Mouse (Mus musculus): ENCODE measurements around the gene Cdc26. TPM values are rescaled to one million over a fixed set of nuclear protein-coding genes. Genes with fewer than 3 reads are reported as not detected.

Gene Cdc26
- polyA plus RNA-seq, 1 experiment from 2014 or later, result 95.8 TPM

DNA sequence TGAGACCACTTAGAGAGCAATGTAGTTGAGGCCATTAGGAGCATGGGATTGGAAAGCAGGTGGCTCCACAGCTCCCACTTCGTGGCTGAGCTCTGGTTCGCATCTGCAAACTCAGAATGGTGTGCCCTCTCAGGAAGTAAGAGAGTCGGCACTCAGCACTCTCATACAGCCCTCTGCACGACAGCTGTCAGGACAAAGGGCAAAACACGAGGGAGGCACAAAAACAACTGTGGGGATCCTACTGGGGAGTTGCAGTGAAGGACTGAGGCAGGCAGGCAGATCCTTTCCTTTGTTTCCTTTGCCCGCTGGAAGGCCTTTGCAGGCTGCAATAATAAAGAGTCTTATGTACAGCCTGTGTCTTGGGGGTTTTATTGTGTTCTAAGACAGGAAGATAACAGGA, 15.0 kb downstream of the Cdc26 start:
- Histone ChIP-seq H3K27ac (no peak overlapping the region), H3K9ac (no peak overlapping the region), H3K36me3 (peaks cover 78% of the 10 kb centered on the region), H3K4me1 (replicated peaks) (no peaks in the 10 kb centered on the region), H3K9me3 (no peaks in the 10 kb centered on the region), H3K4me2 (no peak overlapping the region), H3K27me3 (no peaks in the 10 kb centered on the region), H3K4me3 (no peak overlapping the region)
- 17% methylated on average over 6 of the region's 6 CpGs for WGBS
- no peak for ATAC-seq (ENCODE audit: low FRiP score)

DNA sequence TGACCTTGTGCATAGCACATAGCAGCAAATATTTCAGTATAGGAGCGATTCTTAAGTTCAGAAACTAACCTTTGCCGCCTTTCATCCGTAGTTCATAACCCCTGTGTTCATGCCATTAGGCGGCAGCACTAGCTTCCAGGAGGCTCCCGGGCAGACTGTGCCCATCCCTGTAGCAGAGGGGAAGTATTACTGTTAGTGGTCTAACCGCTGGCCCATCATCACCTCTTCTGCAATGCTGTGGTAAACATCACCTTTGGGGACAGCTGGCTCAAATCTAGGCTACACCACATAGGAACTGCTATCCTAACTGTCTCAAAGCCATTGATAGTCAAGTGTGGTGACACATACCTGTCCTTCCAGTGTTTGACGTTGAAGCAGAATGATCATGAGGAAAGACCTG, 16.6 kb downstream of the Cdc26 start:
- no peak for ATAC-seq (ENCODE audit: low FRiP score)
- no peaks in the 10 kb centered on the region for H3K27me3 ChIP-seq
- H3K9me3 ChIP-seq, result no peaks in the 10 kb centered on the region
- no peaks in the 10 kb centered on the region for H3K4me1 ChIP-seq (replicated peaks)
- H3K36me3 ChIP-seq, result peaks cover 75% of the 10 kb centered on the region
- H3K27ac ChIP-seq, result no peak overlapping the region
- no peak overlapping the region for H3K9ac ChIP-seq
- H3K4me2 ChIP-seq, result no peak overlapping the region
- H3K4me3 ChIP-seq, result no peak overlapping the region
- 91% methylated on average over 7 of the region's 7 CpGs for WGBS

DNA sequence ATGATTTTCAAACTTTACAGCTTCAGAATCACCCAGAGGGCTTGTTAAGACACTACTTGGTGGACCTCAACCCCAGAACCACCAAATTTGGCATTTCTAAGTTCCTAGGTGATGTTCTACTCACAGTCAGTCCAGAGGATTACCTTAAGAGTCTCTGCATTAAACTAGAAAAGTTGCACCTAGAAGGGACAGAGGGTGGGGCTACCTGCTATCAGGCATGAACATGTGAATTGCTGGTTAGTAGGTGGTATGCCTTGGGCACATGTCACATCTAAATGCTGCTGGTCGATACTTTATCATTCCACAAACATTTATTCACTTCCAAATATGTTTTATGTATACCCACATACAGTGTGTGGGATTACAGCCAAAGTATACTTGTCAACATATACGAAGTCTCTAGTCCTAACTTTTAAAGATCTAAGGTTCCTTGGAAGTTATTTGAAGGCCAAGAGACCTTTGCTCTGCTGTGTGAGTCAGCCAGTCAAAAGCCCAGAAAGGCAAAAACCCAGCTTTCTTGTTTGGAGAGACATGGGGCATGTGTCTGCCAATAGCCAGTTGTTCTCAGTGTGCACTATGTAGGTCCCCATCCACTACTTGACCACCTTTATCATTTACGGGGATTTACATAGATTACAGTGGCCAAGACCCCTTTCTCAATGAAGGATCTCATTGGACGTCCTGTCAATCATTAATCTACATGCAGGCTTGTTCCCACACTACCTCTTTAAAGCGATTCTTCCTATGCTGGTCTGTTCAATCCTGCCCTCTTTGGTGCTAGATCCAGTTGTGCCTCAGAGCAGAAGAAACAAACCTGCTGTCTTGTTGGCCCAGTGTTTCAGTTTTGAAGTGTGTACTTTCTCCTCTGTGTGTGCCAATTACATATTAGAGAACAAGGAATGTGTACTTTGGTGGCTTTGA, 18.6 kb downstream of the Cdc26 start:
- H3K9ac ChIP-seq, result no peak overlapping the region
- H3K27ac ChIP-seq, result no peak overlapping the region
- no peaks in the 10 kb centered on the region for H3K4me1 ChIP-seq (replicated peaks)
- H3K36me3 ChIP-seq, result peaks cover 63% of the 10 kb centered on the region
- 90% methylated on average over 5 of the region's 5 CpGs for WGBS
- ATAC-seq (ENCODE audit: low FRiP score), result no peak
- H3K27me3 ChIP-seq, result no peaks in the 10 kb centered on the region
- H3K4me2 ChIP-seq, result no peak overlapping the region
- no peak overlapping the region for H3K4me3 ChIP-seq
- no peaks in the 10 kb centered on the region for H3K9me3 ChIP-seq

DNA sequence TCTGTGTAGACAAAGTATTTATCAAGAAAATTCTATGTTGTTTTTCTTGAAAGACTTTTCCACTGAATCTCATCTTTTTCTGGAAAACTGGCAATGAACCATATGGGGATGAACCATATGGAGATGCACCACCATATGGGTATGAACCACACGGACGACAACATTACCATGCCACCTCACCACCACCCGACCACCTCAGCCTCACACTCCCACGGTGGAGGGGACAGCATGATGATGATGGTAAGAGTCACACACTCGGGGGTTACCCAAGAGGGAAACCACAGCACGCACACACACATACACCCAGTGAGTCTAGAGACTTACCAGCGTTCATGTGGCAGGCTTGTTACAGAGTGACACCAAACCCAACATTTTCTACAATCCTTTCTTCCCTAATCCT, 23.0 kb downstream of the Cdc26 start:
- H3K4me3 ChIP-seq, result no peak overlapping the region
- no peaks in the 10 kb centered on the region for H3K27me3 ChIP-seq
- H3K4me2 ChIP-seq, result no peak overlapping the region
- 93% methylated on average over 7 of the region's 7 CpGs for WGBS
- H3K9me3 ChIP-seq, result no peaks in the 10 kb centered on the region
- ATAC-seq (ENCODE audit: low FRiP score), result no peak
- H3K27ac ChIP-seq, result no peak overlapping the region
- no peak overlapping the region for H3K9ac ChIP-seq
- no peaks in the 10 kb centered on the region for H3K4me1 ChIP-seq (replicated peaks)
- peaks cover 45% of the 10 kb centered on the region for H3K36me3 ChIP-seq

DNA sequence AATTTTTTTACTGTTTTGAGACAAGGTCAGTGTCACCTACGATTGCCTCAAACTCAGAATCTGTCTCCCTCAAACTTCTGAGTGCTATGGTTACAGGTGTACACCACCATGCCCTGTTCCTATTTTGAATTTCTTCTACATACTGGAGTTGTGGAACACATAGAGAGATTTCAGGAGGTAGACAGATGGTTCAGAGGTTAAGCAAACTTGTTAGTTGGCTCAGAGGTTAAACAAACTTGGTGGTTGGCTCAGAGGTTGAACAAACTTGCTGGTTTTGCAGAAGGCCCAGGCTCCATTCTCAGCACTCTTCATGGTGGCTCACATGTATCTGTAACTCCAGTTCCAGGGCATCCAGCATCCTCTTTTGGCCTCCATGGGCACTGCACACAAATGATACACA, 24.3 kb downstream of the Cdc26 start:
- Histone ChIP-seq H3K36me3 (peaks cover 34% of the 10 kb centered on the region), H3K27ac (no peak overlapping the region), H3K4me2 (no peak overlapping the region), H3K9ac (no peak overlapping the region), H3K4me3 (no peak overlapping the region), H3K9me3 (no peaks in the 10 kb centered on the region), H3K27me3 (no peaks in the 10 kb centered on the region), H3K4me1 (replicated peaks) (no peaks in the 10 kb centered on the region)
- WGBS, result 100% methylated on average over 1 of the region's 1 CpGs
- no peak for ATAC-seq (ENCODE audit: low FRiP score)

DNA sequence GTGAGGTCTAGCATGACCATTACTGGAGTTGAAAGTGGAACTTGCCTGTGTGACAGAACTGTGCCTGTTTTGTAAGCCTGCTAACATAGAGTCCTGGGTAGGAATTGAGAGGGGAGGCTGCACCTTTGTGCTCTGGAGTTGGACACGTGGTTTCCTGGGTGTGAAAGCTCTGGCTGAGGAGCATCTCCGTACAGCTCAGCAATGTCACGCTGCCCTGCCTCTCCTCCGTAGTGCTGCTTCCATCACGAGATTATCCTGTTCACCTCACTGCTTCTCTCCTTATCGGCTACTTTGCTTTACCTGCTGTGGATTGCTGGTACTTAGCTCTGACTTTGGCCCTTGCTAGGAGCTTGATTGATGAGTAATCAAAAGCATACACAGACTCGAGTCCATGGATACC, 24.7 kb downstream of the Cdc26 start:
- no peak for ATAC-seq (ENCODE audit: low FRiP score)
- WGBS, result 86% methylated on average over 7 of the region's 7 CpGs
- Histone ChIP-seq H3K9me3 (no peaks in the 10 kb centered on the region), H3K4me1 (replicated peaks) (0 out of 2 replicates have a peak, but pooled peaks cover under 1% of the 10 kb centered on the region), H3K4me2 (no peak overlapping the region), H3K27ac (no peak overlapping the region), H3K9ac (no peak overlapping the region), H3K36me3 (peaks cover 30% of the 10 kb centered on the region), H3K4me3 (no peak overlapping the region), H3K27me3 (no peaks in the 10 kb centered on the region)

DNA sequence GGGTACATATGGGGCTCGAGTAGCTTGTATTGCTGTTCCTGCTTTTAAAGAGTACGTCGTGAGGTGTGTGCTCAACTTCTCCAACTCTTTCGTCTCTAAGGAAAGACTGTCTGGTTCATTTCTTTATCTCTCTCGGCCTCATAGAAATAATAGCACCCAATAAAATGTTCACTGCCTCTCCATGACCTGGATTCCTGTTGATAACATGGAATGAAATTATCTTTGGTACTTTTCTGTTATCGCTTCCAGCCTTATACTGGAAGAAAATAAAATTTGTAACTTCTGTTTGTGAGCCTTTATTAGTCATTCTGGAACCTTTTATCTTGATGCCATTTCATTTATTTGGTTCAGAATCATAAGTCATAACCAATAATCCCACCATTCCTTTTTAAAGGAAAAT, 25.2 kb downstream of the Cdc26 start:
- H3K27me3 ChIP-seq, result no peaks in the 10 kb centered on the region
- WGBS, result 95% methylated on average over 6 of the region's 6 CpGs
- no peak for ATAC-seq (ENCODE audit: low FRiP score)
- peaks cover 24% of the 10 kb centered on the region for H3K36me3 ChIP-seq
- no peak overlapping the region for H3K27ac ChIP-seq
- no peak overlapping the region for H3K4me2 ChIP-seq
- no peak overlapping the region for H3K9ac ChIP-seq
- H3K4me1 ChIP-seq (replicated peaks), result 0 out of 2 replicates have a peak, but pooled peaks cover 3% of the 10 kb centered on the region
- no peaks in the 10 kb centered on the region for H3K9me3 ChIP-seq
- no peak overlapping the region for H3K4me3 ChIP-seq

DNA sequence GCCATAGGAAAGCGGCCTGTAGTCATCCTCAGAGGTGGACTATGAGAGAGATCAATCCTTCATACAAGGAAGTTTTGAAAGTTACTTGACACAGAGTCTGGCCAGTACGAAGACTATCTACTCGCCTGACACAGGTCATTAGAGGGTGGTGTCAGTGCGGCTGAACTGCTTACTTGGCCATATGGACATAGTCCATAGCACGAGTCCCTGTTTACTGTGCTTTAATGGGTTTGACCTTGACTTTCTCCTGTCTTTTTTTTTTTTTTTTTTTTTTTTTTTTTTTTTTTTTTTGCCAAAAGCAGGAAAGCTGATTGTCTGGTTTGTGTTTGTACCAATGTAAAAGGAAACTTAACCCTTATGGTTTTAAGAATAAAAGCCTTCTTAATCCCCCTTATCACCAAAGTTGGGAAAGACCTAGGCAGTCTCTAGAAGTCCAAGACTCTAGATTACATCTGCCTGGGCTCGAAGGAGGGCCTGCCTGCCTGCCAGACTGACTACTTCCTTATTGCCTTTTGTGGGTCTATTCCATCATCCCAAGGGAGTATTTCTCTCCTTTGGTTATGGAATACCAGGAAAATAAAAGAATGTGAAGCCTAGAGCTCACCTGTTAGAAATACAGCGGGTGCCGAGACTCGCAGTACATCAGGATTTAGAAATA, 28.6 kb downstream of the Cdc26 start:
- H3K4me1 ChIP-seq (replicated peaks), result 0 out of 2 replicates have a peak, but pooled peaks cover 3% of the 10 kb centered on the region
- WGBS, result 92% methylated on average over 9 of the region's 9 CpGs

DNA sequence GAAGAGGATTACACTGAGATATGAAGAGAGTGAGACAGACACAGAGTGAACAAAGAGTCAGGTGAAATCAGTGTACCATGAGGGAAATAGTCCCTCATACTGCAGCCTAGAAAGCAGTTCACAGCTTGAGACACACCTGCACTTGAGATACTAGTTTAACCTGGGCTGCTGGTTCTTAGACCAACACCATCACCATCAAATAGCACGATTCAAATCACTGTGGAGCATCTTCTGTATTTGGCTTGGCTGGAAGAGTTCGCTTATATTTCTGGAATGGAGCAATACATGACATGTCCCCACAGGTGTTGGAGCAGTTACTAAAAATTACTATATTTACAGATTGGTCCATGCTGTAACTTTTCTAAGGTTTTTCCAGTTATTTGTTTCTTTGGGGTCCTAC, 32.3 kb downstream of the Cdc26 start:
- no peak overlapping the region for H3K9ac ChIP-seq
- H3K36me3 ChIP-seq, result no peaks in the 10 kb centered on the region
- H3K4me3 ChIP-seq, result no peak overlapping the region
- WGBS, result 95% methylated on average over 2 of the region's 2 CpGs
- 0 out of 2 replicates have a peak, but pooled peaks cover 3% of the 10 kb centered on the region for H3K4me1 ChIP-seq (replicated peaks)
- no peaks in the 10 kb centered on the region for H3K9me3 ChIP-seq
- no peak overlapping the region for H3K4me2 ChIP-seq
- no peak for ATAC-seq (ENCODE audit: low FRiP score)
- H3K27me3 ChIP-seq, result no peaks in the 10 kb centered on the region
- H3K27ac ChIP-seq, result no peak overlapping the region

More for the DNA sequence above, 28.6 kb downstream of the Cdc26 start:
- no peak for ATAC-seq (ENCODE audit: low FRiP score)
- peaks cover 7% of the 10 kb centered on the region for H3K36me3 ChIP-seq
- H3K27ac ChIP-seq, result no peak overlapping the region
- H3K9me3 ChIP-seq, result no peaks in the 10 kb centered on the region
- H3K9ac ChIP-seq, result no peak overlapping the region
- no peak overlapping the region for H3K4me2 ChIP-seq
- H3K27me3 ChIP-seq, result no peaks in the 10 kb centered on the region
- no peak overlapping the region for H3K4me3 ChIP-seq

DNA sequence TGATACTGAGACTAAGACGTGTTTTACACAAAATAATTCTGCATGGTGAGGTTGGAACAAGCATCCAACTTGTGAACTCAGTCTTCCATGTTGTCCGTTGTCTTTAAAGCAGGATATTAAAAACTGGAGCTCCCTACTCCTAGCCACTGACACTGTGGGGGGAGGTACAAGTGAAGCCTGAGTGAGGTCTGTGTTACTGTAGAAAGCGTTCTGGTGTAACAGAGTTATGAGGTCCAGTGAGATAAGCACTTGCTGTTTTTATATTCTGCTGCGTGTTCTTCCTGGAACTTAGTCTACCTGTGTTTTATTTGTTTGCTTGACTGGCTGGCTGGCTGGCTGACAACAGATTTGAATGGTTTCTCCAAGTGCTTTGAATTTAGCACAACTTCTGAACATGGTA, 34.1 kb downstream of the Cdc26 start:
- no peak overlapping the region for H3K9ac ChIP-seq
- no peaks in the 10 kb centered on the region for H3K27me3 ChIP-seq
- H3K27ac ChIP-seq, result no peak overlapping the region
- no peak overlapping the region for H3K4me2 ChIP-seq
- no peaks in the 10 kb centered on the region for H3K36me3 ChIP-seq
- no peak overlapping the region for H3K4me3 ChIP-seq
- ATAC-seq (ENCODE audit: low FRiP score), result no peak
- H3K9me3 ChIP-seq, result no peaks in the 10 kb centered on the region
- 91% methylated on average over 4 of the region's 4 CpGs for WGBS
- H3K4me1 ChIP-seq (replicated peaks), result 0 out of 2 replicates have a peak, but pooled peaks cover 3% of the 10 kb centered on the region

DNA sequence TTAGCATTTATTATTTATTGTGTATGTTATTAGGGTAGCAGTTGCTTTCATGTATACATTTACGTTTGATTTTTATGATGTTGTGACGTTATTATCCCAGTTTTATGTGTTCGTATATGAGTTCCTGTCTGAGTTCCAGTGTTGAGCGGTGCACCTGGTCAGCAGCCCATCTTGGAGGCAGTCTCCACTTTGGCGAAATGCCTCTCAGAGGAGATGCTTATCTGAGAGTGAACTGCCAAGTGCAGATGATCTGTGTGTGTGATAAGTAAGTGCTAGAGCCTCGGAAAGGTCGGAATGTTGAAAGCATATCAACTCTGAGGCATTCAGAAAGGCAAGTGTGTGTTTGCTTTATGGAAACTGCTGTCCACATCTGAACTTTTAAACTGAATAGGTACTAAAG, 34.8 kb downstream of the Cdc26 start:
- Histone ChIP-seq H3K9me3 (no peaks in the 10 kb centered on the region), H3K4me2 (no peak overlapping the region), H3K27me3 (no peaks in the 10 kb centered on the region), H3K9ac (no peak overlapping the region), H3K27ac (no peak overlapping the region), H3K4me1 (replicated peaks) (0 out of 2 replicates have a peak, but pooled peaks cover 2% of the 10 kb centered on the region), H3K4me3 (no peak overlapping the region), H3K36me3 (no peaks in the 10 kb centered on the region)
- WGBS, result 88% methylated on average over 7 of the region's 7 CpGs
- ATAC-seq (ENCODE audit: low FRiP score), result no peak

DNA sequence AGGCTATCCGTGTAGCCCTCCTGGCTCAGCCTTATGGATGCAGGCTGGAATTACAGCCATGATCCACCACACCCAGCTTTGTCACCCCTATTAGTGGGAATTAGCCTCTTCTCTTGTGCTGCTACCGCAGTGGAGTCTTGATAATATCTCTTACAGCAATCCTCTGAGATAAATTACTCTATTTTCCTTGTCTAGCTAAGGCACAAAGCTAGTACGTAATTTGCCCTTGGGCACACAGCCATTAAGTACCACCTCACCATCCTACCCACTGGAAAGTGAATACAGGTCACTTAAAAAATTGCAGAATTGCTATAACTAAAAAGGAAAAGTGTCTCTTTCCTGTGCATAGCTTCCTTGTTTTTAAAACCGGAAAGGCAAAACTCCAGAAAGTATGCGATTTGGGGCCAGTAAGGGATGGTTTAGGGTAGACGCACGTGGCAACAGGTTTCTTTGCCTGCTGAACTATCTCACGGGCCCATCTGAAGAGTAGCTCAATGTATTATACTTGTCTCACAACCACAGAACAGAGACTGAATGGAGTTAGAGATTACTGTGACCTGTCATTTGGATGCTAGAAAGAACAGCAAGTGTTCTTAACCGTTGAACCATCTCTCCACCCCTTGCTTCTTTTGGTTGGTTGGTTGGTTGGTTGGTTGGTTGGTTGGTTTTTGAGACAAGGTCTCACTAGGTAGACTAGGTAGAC, 35.5 kb downstream of the Cdc26 start:
- no peak overlapping the region for H3K27ac ChIP-seq
- 86% methylated on average over 9 of the region's 9 CpGs for WGBS

More for the DNA sequence above, 35.5 kb downstream of the Cdc26 start:
- no peak overlapping the region for H3K4me2 ChIP-seq
- ATAC-seq (ENCODE audit: low FRiP score), result no peak
- H3K9me3 ChIP-seq, result no peaks in the 10 kb centered on the region
- no peak overlapping the region for H3K9ac ChIP-seq
- no peaks in the 10 kb centered on the region for H3K4me1 ChIP-seq (replicated peaks)
- no peaks in the 10 kb centered on the region for H3K27me3 ChIP-seq
- H3K36me3 ChIP-seq, result no peaks in the 10 kb centered on the region
- no peak overlapping the region for H3K4me3 ChIP-seq

All from hindbrain, embryonic 13.5 days (tissue).